Mouse (Mus musculus): ENCODE results near the gene Col11a2. TPM values are rescaled to one million over a fixed set of nuclear protein-coding genes. Genes with fewer than 3 reads are reported as not detected.

Col11a2 gene
- polyA plus RNA-seq, 1 experiment from 2014 or later, result 1.6 TPM

- Histone ChIP-seq H3K36me3 (ENCODE audit: inconsistent target) (peaks cover 19% of the 10 kb centered on the region; the same call in 1 of the 2 replicates), H3K4me3 (ENCODE audit: inconsistent target) (no peak overlapping the region), H3K27ac (no peak overlapping the region), H3K79me2 (ENCODE audit: inconsistent target) (no peaks in the 10 kb centered on the region)
- WGBS (ENCODE audit: missing documents), result 97% methylated on average over 22 of the region's 23 CpGs
These were observed 17.5 kb upstream of the Col11a2 start for GRCm38 (mm10) chr17:34021539-34022413.

GRCm38 (mm10) chr17:34022414-34022783 lies 16.8 kb upstream of the Col11a2 start:
- 99% methylated on average over 10 of the region's 14 CpGs for WGBS (ENCODE audit: missing documents)
- no peak overlapping the region for H3K4me3 ChIP-seq (ENCODE audit: inconsistent target)
- H3K79me2 ChIP-seq (ENCODE audit: inconsistent target), result no peaks in the 10 kb centered on the region
- H3K36me3 ChIP-seq (ENCODE audit: inconsistent target), result peaks cover 19% of the 10 kb centered on the region; the same call in 1 of the 2 replicates
- no peak overlapping the region for H3K27ac ChIP-seq

GRCm38 (mm10) chr17:34022987-34023386 lies 16.2 kb upstream of the Col11a2 start:
- no peaks in the 10 kb centered on the region for H3K79me2 ChIP-seq (ENCODE audit: inconsistent target)
- H3K27ac ChIP-seq, result no peak overlapping the region
- 95% methylated on average over 20 of the region's 20 CpGs for WGBS (ENCODE audit: missing documents)
- H3K36me3 ChIP-seq (ENCODE audit: inconsistent target), result peaks cover 19% of the 10 kb centered on the region; the same call in 1 of the 2 replicates
- H3K4me3 ChIP-seq (ENCODE audit: inconsistent target), result no peak overlapping the region

- Histone ChIP-seq H3K27ac (no peak overlapping the region), H3K79me2 (ENCODE audit: inconsistent target) (peaks cover 2% of the 10 kb centered on the region; the same call in 1 of the 2 replicates), H3K4me3 (ENCODE audit: inconsistent target) (peak overlapping the region; percentile 51), H3K36me3 (ENCODE audit: inconsistent target) (peaks cover 23% of the 10 kb centered on the region)
- 74% methylated on average over 9 of the region's 9 CpGs for WGBS (ENCODE audit: missing documents)
These were observed 15.6 kb upstream of the Col11a2 start for GRCm38 (mm10) chr17:34023678-34024077.

- peak within 1 kb of the TSS; percentile 51 for H3K4me3 ChIP-seq (ENCODE audit: inconsistent target)
- under 1% methylated on average over 52 of the region's 58 CpGs for WGBS (ENCODE audit: missing documents)
- no peak within 1 kb of the TSS for H3K27ac ChIP-seq
- peaks cover 30% of the 10 kb centered on the region for H3K36me3 ChIP-seq (ENCODE audit: inconsistent target)
- peaks cover 9% of the 10 kb centered on the region for H3K79me2 ChIP-seq (ENCODE audit: inconsistent target)
These were observed 14.9 kb upstream of the Col11a2 start, which contains the start of gene Ring1 for GRCm38 (mm10) chr17:34024317-34024821. Gene Ring1, minus strand, starts transcription at chr17:34024680.

- 3% methylated on average over 57 of the region's 57 CpGs for WGBS (ENCODE audit: missing documents)
- Histone ChIP-seq H3K36me3 (ENCODE audit: inconsistent target) (peaks cover 37% of the 10 kb centered on the region), H3K4me3 (ENCODE audit: inconsistent target) (peak overlapping the region; percentile 35), H3K79me2 (ENCODE audit: inconsistent target) (peaks cover 16% of the 10 kb centered on the region), H3K27ac (no peak overlapping the region)
These were observed 14.1 kb upstream of the Col11a2 start for GRCm38 (mm10) chr17:34024861-34025755.

GRCm38 (mm10) chr17:34025756-34026151 lies 13.5 kb upstream of the Col11a2 start:
- WGBS (ENCODE audit: missing documents), result 89% methylated on average over 3 of the region's 7 CpGs
- H3K4me3 ChIP-seq (ENCODE audit: inconsistent target), result no peak overlapping the region
- H3K36me3 ChIP-seq (ENCODE audit: inconsistent target), result peaks cover 35% of the 10 kb centered on the region
- no peak overlapping the region for H3K27ac ChIP-seq
- peaks cover 22% of the 10 kb centered on the region for H3K79me2 ChIP-seq (ENCODE audit: inconsistent target)

- no peak overlapping the region for H3K4me3 ChIP-seq (ENCODE audit: inconsistent target)
- 60% methylated on average over 2 of the region's 2 CpGs for WGBS (ENCODE audit: missing documents)
- H3K36me3 ChIP-seq (ENCODE audit: inconsistent target), result peaks cover 30% of the 10 kb centered on the region
These were observed 13.0 kb upstream of the Col11a2 start for GRCm38 (mm10) chr17:34026221-34026620.

GRCm38 (mm10) chr17:34026917-34027655 lies 12.2 kb upstream of the Col11a2 start:
- Histone ChIP-seq H3K27ac (no peak overlapping the region), H3K4me3 (ENCODE audit: inconsistent target) (peak overlapping the region; percentile 16; the same call in 1 of the 2 replicates), H3K79me2 (ENCODE audit: inconsistent target) (peaks cover 28% of the 10 kb centered on the region), H3K36me3 (ENCODE audit: inconsistent target) (peaks cover 22% of the 10 kb centered on the region)
- WGBS (ENCODE audit: missing documents), result 14% methylated on average over 34 of the region's 36 CpGs

More at GRCm38 (mm10) chr17:34026221-34026620, 13.0 kb upstream of the Col11a2 start:
- H3K27ac ChIP-seq, result no peak overlapping the region
- H3K79me2 ChIP-seq (ENCODE audit: inconsistent target), result peaks cover 27% of the 10 kb centered on the region

GRCm38 (mm10) chr17:34027656-34028223 lies 11.5 kb upstream of the Col11a2 start, which contains the start of gene H2-Ke6:
Gene H2-Ke6, minus strand, starts transcription at chr17:34028060.
- H3K36me3 ChIP-seq (ENCODE audit: inconsistent target), result peaks cover 22% of the 10 kb centered on the region
- peak within 1 kb of the TSS; percentile 36 for H3K4me3 ChIP-seq (ENCODE audit: inconsistent target)
- H3K27ac ChIP-seq, result no peak within 1 kb of the TSS
- WGBS (ENCODE audit: missing documents), result 2% methylated on average over 43 of the region's 49 CpGs
- H3K79me2 ChIP-seq (ENCODE audit: inconsistent target), result peaks cover 28% of the 10 kb centered on the region

GRCm38 (mm10) chr17:34028501-34029149 lies 10.6 kb upstream of the Col11a2 start:
- Histone ChIP-seq H3K79me2 (ENCODE audit: inconsistent target) (peaks cover 28% of the 10 kb centered on the region), H3K27ac (no peak overlapping the region), H3K36me3 (ENCODE audit: inconsistent target) (peaks cover 18% of the 10 kb centered on the region), H3K4me3 (ENCODE audit: inconsistent target) (no peak overlapping the region)
- 95% methylated on average over 13 of the region's 17 CpGs for WGBS (ENCODE audit: missing documents)

- WGBS (ENCODE audit: missing documents), result 77% methylated on average over 18 of the region's 18 CpGs
These were observed 9.9 kb upstream of the Col11a2 start for GRCm38 (mm10) chr17:34029150-34029889.

More at GRCm38 (mm10) chr17:34029150-34029889, 9.9 kb upstream of the Col11a2 start:
- Histone ChIP-seq H3K27ac (no peak overlapping the region), H3K4me3 (ENCODE audit: inconsistent target) (no peak overlapping the region), H3K36me3 (ENCODE audit: inconsistent target) (peaks cover 18% of the 10 kb centered on the region), H3K79me2 (ENCODE audit: inconsistent target) (peaks cover 28% of the 10 kb centered on the region)

Data from macrophage (primary cell).